Comparison of ENCODE assay signal across 8 mouse cellular contexts in the genomic region with DNA sequence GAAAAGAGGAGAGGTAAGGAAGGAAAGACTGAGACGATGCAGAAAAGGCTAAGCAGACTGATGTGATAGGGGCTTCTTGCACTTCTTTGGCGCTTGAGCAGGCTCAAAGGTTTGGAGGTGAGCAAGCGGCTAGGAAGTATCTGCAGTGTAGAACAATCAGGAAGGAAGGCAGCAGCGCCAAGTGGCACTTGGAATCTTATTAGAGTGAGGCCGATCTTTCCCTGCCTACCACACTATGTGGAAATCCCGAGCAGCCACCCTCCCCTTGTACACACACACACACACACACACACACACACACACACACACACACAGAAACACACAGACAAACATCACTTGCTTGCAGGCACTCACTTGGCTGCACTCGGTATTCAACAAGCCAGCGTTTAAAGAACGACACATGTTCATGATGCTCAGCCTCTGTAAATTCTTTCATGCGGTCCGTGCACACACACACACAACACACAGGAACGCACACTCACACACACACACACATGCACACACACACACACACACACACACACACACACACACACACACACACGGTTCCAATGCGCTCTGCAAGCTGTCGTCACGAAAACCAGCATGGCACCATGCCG. TPM values are rescaled to one million over a fixed set of nuclear protein-coding genes. Genes with fewer than 3 reads are reported as not detected.
A peak's percentile ranks its signal among the peaks of the same experiment; 100 is the strongest.
DNase-seq lines count a peak whose midpoint lies in the region; ATAC-seq lines count a peak whose summit lies in the region.
"Had no signal": no experiment of that assay in that cellular context is flagged by ENCODE, and none has a peak within 500 bp of the region (broad histone marks: within the 10 kb centered on the region; RNA-seq: fewer than 3 reads in every experiment).

No protein-coding gene starts in this region.

- H3K36me3 ChIP-seq in hindbrain, embryonic 11.5 days (ENCODE audit: control insufficient read depth, insufficient read depth, low read length): no peaks in the 10 kb centered on the region
- H3K36me3 ChIP-seq in midbrain, embryonic 14.5 days (ENCODE audit: control insufficient read depth, insufficient read depth, low read length): no peaks in the 10 kb centered on the region

- peak overlapping the region; percentile 46 for H3K4me3 ChIP-seq in hindbrain, embryonic 11.5 days (ENCODE audit: low read depth, low read length)
- peak overlapping the region; percentile 69 for H3K4me3 ChIP-seq in midbrain, embryonic 14.5 days (replicated peaks; ENCODE audit: low read depth, low read length)

- no peak for ATAC-seq in hindbrain, embryonic 11.5 days (ENCODE audit: low FRiP score)
- 0 out of 2 replicates have a peak, but pooled peaks have one; percentile 2 for ATAC-seq in midbrain, embryonic 14.5 days (ENCODE audit: low FRiP score, low TSS enrichment)

- H3K9ac ChIP-seq in hindbrain, embryonic 11.5 days (ENCODE audit: low read depth, low read length): no peak overlapping the region
- H3K9ac ChIP-seq in midbrain, embryonic 14.5 days (replicated peaks; ENCODE audit: low read length): peak overlapping the region; percentile 82

- peak overlapping the region; percentile 75 for H3K4me2 ChIP-seq in hindbrain, embryonic 11.5 days (replicated peaks; ENCODE audit: low read depth, low read length)
- peak overlapping the region; percentile 92 for H3K4me2 ChIP-seq in midbrain, embryonic 14.5 days (ENCODE audit: low read length)

- H3K4me1 ChIP-seq in hindbrain, embryonic 11.5 days (replicated peaks; ENCODE audit: control insufficient read depth, insufficient read depth, low read length): no peaks in the 10 kb centered on the region
- no peaks in the 10 kb centered on the region for H3K4me1 ChIP-seq in midbrain, embryonic 14.5 days (ENCODE audit: control insufficient read depth, insufficient read depth, low read length)

- peak; percentile 57 to 58 for DNase-seq in left cerebral cortex, postnatal 25 days (ENCODE audit: low spot score in 2 of 2)
- DNase-seq in left cerebral cortex, adult 11 months (ENCODE audit: low spot score): no peak
- DNase-seq in embryo, embryonic 10.5 days (ENCODE audit: low spot score): peak; percentile 22
- DNase-seq in hindbrain, embryonic 11.5 days (ENCODE audit: low spot score): peak; percentile 12
- DNase-seq in midbrain, embryonic 14.5 days: peak; percentile 58
- no peak for DNase-seq in frontal cortex, postnatal 14 days (ENCODE audit: low spot score in 2 of 2)
- no peak for DNase-seq in testis, postnatal 14 days (ENCODE audit: low spot score)

- 7% methylated on average over 17 of the region's 17 CpGs for WGBS in hindbrain, embryonic 11.5 days
- 4% methylated on average over 17 of the region's 17 CpGs for WGBS in midbrain, embryonic 14.5 days

- no peaks in the 10 kb centered on the region for H3K9me3 ChIP-seq in hindbrain, embryonic 11.5 days (ENCODE audit: control insufficient read depth, low read length)
- H3K9me3 ChIP-seq in midbrain, embryonic 14.5 days (ENCODE audit: control insufficient read depth, low read length): no peaks in the 10 kb centered on the region

- H3K27ac ChIP-seq in hindbrain, embryonic 11.5 days (ENCODE audit: low read depth, low read length): no peak overlapping the region
- H3K27ac ChIP-seq in midbrain, embryonic 14.5 days (replicated peaks; ENCODE audit: low read depth, low read length): 0 out of 2 replicates have a peak overlapping the region, but pooled peaks have one; percentile 13

- intact Hi-C loops in left cerebral cortex, postnatal 25 days (cut with DNase I): loop anchor here (5.0 kb wide), 1 partner anchor 223 kb away; no protein-coding TSS in a partner anchor

- peaks cover 24% of the 10 kb centered on the region for H3K27me3 ChIP-seq in hindbrain, embryonic 11.5 days (ENCODE audit: control insufficient read depth, insufficient read depth, low read length)
- peaks cover 9% of the 10 kb centered on the region; the same call in 1 of the 2 replicates for H3K27me3 ChIP-seq in midbrain, embryonic 14.5 days (ENCODE audit: control insufficient read depth, insufficient read depth, low read length)

RNA-seq across cellular contexts. Expression of gene Ryr2, which starts 1.4 kb away (rescaled TPM):
- 100 to 1,000 TPM; 170 to 177 TPM for total RNA-seq in left cerebral cortex, postnatal 25 days (2021)
- polyA plus RNA-seq in hindbrain, embryonic 11.5 days (2014; fragmentation: Nextera tagmentation; extraction: Ambion mirVana): 0.39 and 1.5 TPM in 2 replicates
- 6.1 and 6.7 TPM in 2 replicates for polyA plus RNA-seq in midbrain, embryonic 14.5 days (2014; fragmentation: Nextera tagmentation; extraction: Ambion mirVana)
- polyA plus RNA-seq: liver, adult 2 months had no signal

Comparison
In these comparisons a context has a peak if more than half of its experiments do, and no peak if none do; other contexts are left out.
1. DNase-seq: peak in left cerebral cortex, postnatal 25 days (2 of 2), embryo, embryonic 10.5 days (single experiment), hindbrain, embryonic 11.5 days (single experiment) and midbrain, embryonic 14.5 days (single experiment); none in left cerebral cortex, adult 11 months (single experiment), frontal cortex, postnatal 14 days (0 of 2) and testis, postnatal 14 days (single experiment).